Mouse (Mus musculus) hindlimb bud, embryonic 11.5 days (tissue): ENCODE data around the gene Hmcn1.

Experiments used
- DNase-seq: peaks from one replicate; pipeline ENCODE4 v3.0.0-alpha.2; 2012; ENCODE audit warnings: low read depth, low spot score; ENCODE audit errors: extremely low spot score

The Hmcn1 gene

GRCm38 (mm10) chr1:150994612-150995011 is 1.4 kb upstream of the Hmcn1 start:
- peak; percentile 62 for DNase-seq

- DNase-seq: peak; percentile 22
These were observed 499 bp downstream of the Hmcn1 start for GRCm38 (mm10) chr1:150992711-150993161.

- DNase-seq: peak; percentile 44
These were observed 1.3 kb downstream of the Hmcn1 start for GRCm38 (mm10) chr1:150991745-150992554.

GRCm38 (mm10) chr1:150984888-150985287 is 8.3 kb downstream of the Hmcn1 start:
- DNase-seq: no peak

- DNase-seq: no peak
These were observed 9.1 kb downstream of the Hmcn1 start for GRCm38 (mm10) chr1:150984092-150984503.

- DNase-seq: no peak
These were observed 14.6 kb downstream of the Hmcn1 start for GRCm38 (mm10) chr1:150978651-150979050.

- DNase-seq: no peak
These were observed 17.0 kb downstream of the Hmcn1 start for GRCm38 (mm10) chr1:150976263-150976662.

- no peak for DNase-seq
These were observed 33.7 kb downstream of the Hmcn1 start for GRCm38 (mm10) chr1:150959486-150960074.

GRCm38 (mm10) chr1:150951004-150951403 is 42.2 kb downstream of the Hmcn1 start:
- DNase-seq: no peak

GRCm38 (mm10) chr1:150950046-150950445 is 43.2 kb downstream of the Hmcn1 start:
- DNase-seq: no peak

- no peak for DNase-seq
These were observed 44.3 kb downstream of the Hmcn1 start for GRCm38 (mm10) chr1:150948911-150949310.

- DNase-seq: no peak
These were observed 49.6 kb downstream of the Hmcn1 start for GRCm38 (mm10) chr1:150943601-150944000.

- DNase-seq: no peak
These were observed 51.1 kb downstream of the Hmcn1 start for GRCm38 (mm10) chr1:150942143-150942542.

GRCm38 (mm10) chr1:150936821-150937220 is 56.4 kb downstream of the Hmcn1 start:
- no peak for DNase-seq

GRCm38 (mm10) chr1:150933616-150934015 is 59.6 kb downstream of the Hmcn1 start:
- no peak for DNase-seq

GRCm38 (mm10) chr1:150920860-150921259 is 72.4 kb downstream of the Hmcn1 start:
- no peak for DNase-seq

GRCm38 (mm10) chr1:150920276-150920675 is 73.0 kb downstream of the Hmcn1 start:
- DNase-seq: peak; percentile 41

- DNase-seq: no peak
These were observed 78.3 kb downstream of the Hmcn1 start for GRCm38 (mm10) chr1:150914936-150915335.

GRCm38 (mm10) chr1:150913586-150914136 is 79.6 kb downstream of the Hmcn1 start:
- no peak for DNase-seq

GRCm38 (mm10) chr1:150909642-150910041 is 83.6 kb downstream of the Hmcn1 start:
- no peak for DNase-seq

GRCm38 (mm10) chr1:150893677-150894188 is 99.5 kb downstream of the Hmcn1 start:
- no peak for DNase-seq

GRCm38 (mm10) chr1:150890017-150890416 is 103.2 kb downstream of the Hmcn1 start:
- no peak for DNase-seq
